Mouse (Mus musculus): Measurements from ENCODE around the gene Capn13.

DNA sequence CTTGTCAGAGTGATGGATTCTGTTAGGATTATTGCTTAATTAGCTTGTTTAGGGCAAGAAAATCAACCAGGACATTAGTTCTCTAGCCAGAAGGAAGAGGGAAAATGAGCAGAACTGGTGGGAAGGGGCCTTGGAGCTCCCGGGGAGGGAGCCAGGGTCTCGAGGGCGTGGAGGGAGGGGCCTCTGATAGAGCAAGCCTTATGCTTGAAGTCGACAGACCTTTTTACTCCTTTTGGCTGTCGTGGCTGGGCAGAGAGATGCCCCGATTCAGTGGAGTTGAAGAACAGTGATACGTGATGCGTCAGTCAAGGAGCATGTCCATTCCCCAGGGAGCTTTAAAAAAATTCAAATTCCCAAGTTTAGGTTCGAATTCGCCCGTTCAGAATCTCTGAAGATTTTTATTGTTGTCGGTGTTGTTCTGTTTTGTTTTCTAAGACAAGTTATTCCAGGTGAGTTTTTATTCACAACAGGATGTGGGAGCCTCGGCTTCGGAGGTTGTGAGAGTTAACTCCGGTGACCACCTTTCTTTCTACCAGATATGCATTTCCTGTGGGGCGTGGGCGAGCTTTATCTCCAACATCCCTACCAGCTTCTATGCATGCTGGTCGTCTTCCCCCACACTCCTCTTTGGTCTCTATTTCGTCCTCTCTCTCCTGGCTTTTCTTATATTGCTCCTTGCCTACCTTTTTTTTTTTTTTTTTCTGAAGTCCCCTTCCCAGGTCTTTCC is 96.4 kb downstream of the Capn13 start:
- TF ChIP-seq CTCF (IDR thresholded peaks at IDR 0.05; ENCODE audit: low read depth) (no peak), EP300 (IDR thresholded peaks at IDR 0.05; ENCODE audit: low read depth) (no peak)

All from liver, embryonic 14.5 days (tissue).